Mouse (Mus musculus): Measurements from ENCODE around the gene Tcf7l2.

- no peak for TF ChIP-seq JUND (conservative IDR thresholded peaks at IDR 0.05; ENCODE audit: low read depth, low read length)
- no peak for TF ChIP-seq POLR2A (IDR thresholded peaks at IDR 0.05; ENCODE audit: low read depth, low read length)
- no peak for TF ChIP-seq MYC (IDR thresholded peaks at IDR 0.05; ENCODE audit: low read depth, low read length)
- no peak for TF ChIP-seq BHLHE40 (IDR thresholded peaks at IDR 0.05; ENCODE audit: low read depth, low read length)
- no peak for TF ChIP-seq EP300 (IDR thresholded peaks at IDR 0.05; ENCODE audit: low read length)
Measured at GRCm38 (mm10) chr19:55964421-55964820, 222.8 kb downstream of the Tcf7l2 start.

Measured in CH12.LX (cell line).